Mouse (Mus musculus) liver (tissue): ENCODE data around the gene Ift46.

ENCODE experiments used
- DNase-seq: peaks from one replicate; pipeline ENCODE4 v3.0.0-alpha.2; 2020; ENCODE audit warnings: mixed read lengths

Gene Ift46

GRCm38 (mm10) chr9:44810316-44810715 lies 42.6 kb downstream of the Ift46 start:
- DNase-seq, result no peak

GRCm38 (mm10) chr9:44814179-44814578 lies 46.5 kb downstream of the Ift46 start:
- DNase-seq, result no peak

GRCm38 (mm10) chr9:44817522-44817921 lies 49.8 kb downstream of the Ift46 start:
- DNase-seq, result no peak

GRCm38 (mm10) chr9:44819920-44820827 lies 52.5 kb downstream of the Ift46 start:
- no peak for DNase-seq

- no peak for DNase-seq
Observed at GRCm38 (mm10) chr9:44826660-44827059, 59.0 kb downstream of the Ift46 start.

GRCm38 (mm10) chr9:44828944-44829343 lies 61.2 kb downstream of the Ift46 start:
- no peak for DNase-seq

- DNase-seq, result no peak
Observed at GRCm38 (mm10) chr9:44830506-44830905, 62.8 kb downstream of the Ift46 start.

GRCm38 (mm10) chr9:44832356-44832755 lies 64.6 kb downstream of the Ift46 start:
- no peak for DNase-seq

- peak; percentile 77 for DNase-seq
Observed at GRCm38 (mm10) chr9:44836439-44836838, 68.7 kb downstream of the Ift46 start.

GRCm38 (mm10) chr9:44841241-44841640 lies 73.5 kb downstream of the Ift46 start:
- DNase-seq, result no peak
